Mouse (Mus musculus) limb, embryonic 11.5 days (tissue): ENCODE measurements around the gene Sipa1l1. TPM values are rescaled to one million over a fixed set of nuclear protein-coding genes. Genes with fewer than 3 reads are reported as not detected.

Experiments used
- ATAC-seq: fragments of 200-750 bp; cut with Nextera tagmentation; 2 replicates; pipeline ENCODE4 v1.8.0; 2017; ENCODE audit warnings: low read depth; ENCODE audit not compliant: insufficient number of reproducible peaks, low FRiP score, low TSS enrichment
- DNase-seq: peaks from one replicate; pipeline ENCODE4 v3.0.0-alpha.2; 2015; ENCODE audit warnings: low spot score
- H3K27ac ChIP-seq: fragments of 300-500 bp; sonication (generic); replicated peaks from 2 replicates; pipeline ENCODE4 v1.5.1; 2014; ENCODE audit warnings: low read depth, mild to moderate bottlenecking, low read length
- H3K27me3 ChIP-seq: fragments of 300-500 bp; sonication (generic); 2 replicates; pipeline ENCODE4 v1.6.1; 2014; ENCODE audit warnings: mild to moderate bottlenecking, low read length, mixed read lengths; ENCODE audit not compliant: control insufficient read depth, insufficient read depth
- H3K36me3 ChIP-seq: fragments of 300-500 bp; sonication (generic); 2 replicates; pipeline ENCODE4 v1.6.1; 2014; ENCODE audit warnings: mild to moderate bottlenecking, low read length, moderate library complexity, mixed read lengths; ENCODE audit not compliant: control insufficient read depth, insufficient read depth
- H3K4me1 ChIP-seq: fragments of 300-500 bp; sonication (generic); 2 replicates; pipeline ENCODE4 v1.6.1; 2014; ENCODE audit warnings: low read length, mixed read lengths; ENCODE audit not compliant: control insufficient read depth, insufficient read depth
- H3K4me2 ChIP-seq: fragments of 300-500 bp; sonication (generic); 2 replicates; pipeline ENCODE4 v1.6.1; 2014; ENCODE audit warnings: low read depth, mild to moderate bottlenecking, moderate library complexity; ENCODE audit not compliant: severe bottlenecking
- H3K4me3 ChIP-seq: fragments of 300-500 bp; sonication (generic); 2 replicates; pipeline ENCODE4 v1.5.1; 2014; ENCODE audit warnings: low read depth, low read length
- H3K9ac ChIP-seq: fragments of 300-500 bp; sonication (generic); 2 replicates; pipeline ENCODE4 v1.6.1; 2014; ENCODE audit warnings: mild to moderate bottlenecking, low read length
- H3K9me3 ChIP-seq: fragments of 300-500 bp; sonication (generic); 2 replicates; pipeline ENCODE4 v1.6.1; 2016; ENCODE audit warnings: low read length; ENCODE audit not compliant: control insufficient read depth
- WGBS: fragments of 180-500 bp; shearing (Covaris S2); extraction: QIAGEN DNeasy Blood & Tissue Kit; methylation state at CpG from one replicate; pipeline ENCODE4 v1.1.7; 2014; 5-methylcytosine and 5-hydroxymethylcytosine counted together
- polyA plus RNA-seq: library from polyadenylated mRNA; unstranded; fragments of >200 nt; fragmentation: Nextera tagmentation; extraction: Ambion mirVana; gene quantifications from 2 replicates; pipeline ENCODE4 v1.2.1, GENCODE M21; 2014

Gene Sipa1l1
- polyA plus RNA-seq, 1 experiment from 2014 or later: 32.5 TPM

DNA sequence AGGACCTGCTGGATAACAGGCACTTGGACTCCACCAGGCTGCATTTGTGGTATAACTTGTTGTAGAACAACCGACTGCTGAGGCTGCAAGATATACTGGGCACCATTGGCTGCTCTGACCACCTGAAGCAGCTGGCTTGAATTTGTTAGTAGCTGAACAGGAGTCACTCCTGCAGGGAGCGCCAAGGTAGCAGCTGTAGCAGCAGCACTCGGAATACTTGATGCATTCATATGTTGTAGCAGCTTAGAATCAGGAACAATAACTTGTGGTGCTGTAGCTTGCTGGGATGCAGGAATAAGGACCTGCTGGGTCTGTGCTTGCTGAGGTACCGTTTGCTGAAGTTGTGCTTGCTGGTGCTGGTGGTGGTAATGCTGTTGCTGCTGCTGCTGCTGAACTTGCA, 326.8 kb downstream of the Sipa1l1 start:
- Histone ChIP-seq H3K27me3 (no peaks in the 10 kb centered on the region), H3K36me3 (no peaks in the 10 kb centered on the region), H3K4me3 (no peak overlapping the region), H3K4me2 (no peak overlapping the region), H3K4me1 (no peaks in the 10 kb centered on the region), H3K9ac (no peak overlapping the region), H3K27ac (no peak overlapping the region), H3K9me3 (no peaks in the 10 kb centered on the region)
- WGBS: 74% methylated on average over 4 of the region's 4 CpGs
- DNase-seq (no peak), ATAC-seq (no peak)

DNA sequence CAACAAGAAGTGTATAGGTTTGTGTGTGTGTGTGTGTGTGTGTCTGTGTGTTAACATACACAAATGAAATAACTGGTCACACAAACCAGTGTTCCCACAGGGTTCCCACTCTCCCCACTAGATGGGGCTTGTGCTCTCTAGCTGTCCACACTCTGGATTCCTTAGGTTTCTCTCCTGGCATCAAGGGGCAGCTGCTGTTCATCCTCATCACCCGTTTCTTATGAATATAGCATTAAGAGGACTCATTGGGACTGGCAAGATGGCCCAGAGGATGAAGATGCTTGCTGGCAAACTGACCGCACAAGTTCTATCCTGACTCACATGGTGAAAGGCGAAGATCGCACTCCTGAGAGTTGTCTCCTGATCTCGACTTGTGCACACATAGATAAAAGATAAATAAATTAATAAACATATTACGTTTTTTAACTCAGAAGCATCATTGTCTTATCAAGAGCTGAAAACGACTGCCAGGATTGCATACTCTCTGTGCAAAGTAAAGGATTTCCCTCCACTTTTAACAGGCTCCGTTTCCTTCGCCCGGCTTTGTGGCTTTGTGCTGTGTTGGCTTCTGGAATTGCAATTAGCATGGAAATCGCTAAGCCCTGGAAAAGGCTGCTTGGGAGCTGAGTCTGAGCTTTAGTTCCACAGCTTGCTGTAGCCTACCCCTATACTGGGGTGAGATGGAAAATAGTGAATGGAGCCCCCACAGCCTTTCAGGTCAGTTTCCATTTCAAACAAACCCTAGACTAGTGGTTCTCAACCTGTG, 328.9 kb downstream of the Sipa1l1 start:
- ATAC-seq (peak; percentile 51; the same call in 1 of the 2 replicates), DNase-seq (peak; percentile 70)
- H3K4me2 ChIP-seq: no peak overlapping the region
- no peaks in the 10 kb centered on the region for H3K27me3 ChIP-seq
- H3K4me3 ChIP-seq: no peak overlapping the region
- H3K9ac ChIP-seq: no peak overlapping the region
- no peaks in the 10 kb centered on the region for H3K4me1 ChIP-seq
- no peaks in the 10 kb centered on the region for H3K9me3 ChIP-seq
- WGBS: 50% methylated on average over 11 of the region's 11 CpGs
- H3K27ac ChIP-seq: no peak overlapping the region
- H3K36me3 ChIP-seq: no peaks in the 10 kb centered on the region

DNA sequence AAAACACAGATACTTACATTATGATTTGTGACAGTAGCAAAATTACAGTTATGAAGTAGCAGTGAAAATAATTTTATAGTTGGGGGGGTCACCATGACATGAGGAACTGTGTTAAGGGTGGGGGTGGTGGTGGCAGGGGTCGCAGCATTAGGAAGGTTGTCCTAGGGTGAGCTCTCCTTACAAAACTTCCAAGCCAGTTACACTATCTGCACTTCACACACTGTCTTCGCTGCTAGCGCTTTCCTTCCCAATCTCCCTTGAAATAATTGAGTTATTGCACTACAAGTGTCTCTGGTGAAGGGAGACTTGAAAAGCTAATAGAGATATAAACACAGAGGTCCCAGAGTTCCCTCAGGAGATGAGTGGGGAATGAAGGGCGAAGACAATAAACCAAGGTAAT, 329.6 kb downstream of the Sipa1l1 start:
- Histone ChIP-seq H3K4me1 (no peaks in the 10 kb centered on the region), H3K4me3 (no peak overlapping the region), H3K27me3 (no peaks in the 10 kb centered on the region), H3K9me3 (no peaks in the 10 kb centered on the region), H3K27ac (no peak overlapping the region), H3K36me3 (no peaks in the 10 kb centered on the region), H3K4me2 (no peak overlapping the region), H3K9ac (no peak overlapping the region)
- DNase-seq (no peak), ATAC-seq (no peak)
- 82% methylated on average over 4 of the region's 4 CpGs for WGBS

- Histone ChIP-seq H3K4me2 (no peak overlapping the region), H3K27ac (no peak overlapping the region), H3K27me3 (no peaks in the 10 kb centered on the region), H3K9ac (no peak overlapping the region), H3K4me3 (no peak overlapping the region), H3K9me3 (no peaks in the 10 kb centered on the region), H3K4me1 (no peaks in the 10 kb centered on the region), H3K36me3 (no peaks in the 10 kb centered on the region)
- no peak for ATAC-seq
- DNase-seq: no peak
- 84% methylated on average over 5 of the region's 5 CpGs for WGBS
These were observed 330.6 kb downstream of the Sipa1l1 start for GRCm38 (mm10) chr12:82499731-82500130.
